Mouse (Mus musculus) erythroblast, embryonic 14.5 days (primary cell): ENCODE measurements at regions not wholly inside any gene's neighbourhood (a gene's known extent, or its start where the extent isn't known, plus 50 kb on each side); places are given as distances from the start of the nearest gene placed in this dataset.

Source experiments
- GATA1 ChIP-seq: IDR thresholded peaks from 2 replicates; pipeline ENCODE4 v1.6.1; 2012; ENCODE audit warnings: low read length, inconsistent platforms, mixed read lengths
- TAL1 ChIP-seq: IDR thresholded peaks from 3 replicates; pipeline ENCODE4 v1.6.1; 2012; ENCODE audit warnings: low read length, inconsistent platforms, mixed read lengths

DNA sequence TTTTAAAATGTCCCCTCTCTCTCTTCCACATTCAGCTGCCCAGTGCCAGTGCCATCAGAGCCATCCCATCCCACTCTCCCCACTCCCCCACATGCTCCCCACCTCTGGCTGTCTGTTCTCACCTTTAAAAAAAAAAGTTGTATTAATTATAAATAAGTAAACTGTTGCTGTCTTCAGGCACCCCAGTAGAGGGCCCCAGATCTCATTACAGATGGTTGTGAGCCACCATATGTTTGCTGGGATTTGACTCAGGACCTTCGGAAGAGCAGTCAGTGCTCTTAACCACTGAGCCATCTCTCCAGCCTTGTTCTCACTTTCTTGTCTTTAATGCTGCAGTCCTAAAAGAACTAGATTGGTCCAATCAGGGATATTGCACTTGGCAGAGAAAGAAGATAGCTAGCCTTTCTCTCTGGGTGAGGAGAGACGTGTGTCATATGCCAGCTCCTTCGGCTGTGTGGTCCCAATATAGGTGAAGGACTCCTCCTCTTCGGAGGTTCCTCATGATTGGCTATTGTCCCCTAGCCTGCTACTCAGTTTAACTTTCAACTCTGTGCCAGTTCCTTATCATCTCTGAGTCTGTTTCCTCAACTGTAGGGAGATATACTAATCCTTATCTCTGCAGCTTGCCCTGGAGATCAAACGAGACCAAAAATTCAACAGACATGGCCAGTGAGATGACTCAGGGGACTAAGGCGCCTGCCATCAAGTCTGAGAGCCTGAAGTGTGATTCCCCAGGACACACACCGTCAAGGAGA is 66.8 kb upstream of the Usp24 start:
- no peak for TF ChIP-seq TAL1
- TF ChIP-seq GATA1 = peak; percentile 73
